Mouse (Mus musculus) forebrain, postnatal 0 days (tissue): ENCODE results near the gene Maml3. TPM values are rescaled to one million over a fixed set of nuclear protein-coding genes. Genes with fewer than 3 reads are reported as not detected.

Experiments used
- ATAC-seq: fragments of 200-750 bp; cut with Nextera tagmentation; 2 replicates; pipeline ENCODE4 v1.8.0; 2017; ENCODE audit warnings: mild to moderate bottlenecking, moderate library complexity
- DNase-seq: peaks from one replicate; pipeline ENCODE4 v3.0.0-alpha.2; 2015
- H3K27ac ChIP-seq: fragments of 300-500 bp; sonication (generic); 2 replicates; pipeline ENCODE4 v1.5.1; 2014; ENCODE audit warnings: low read depth, mild to moderate bottlenecking, antibody characterized with exemption, low read length, moderate library complexity, mixed read lengths
- H3K27me3 ChIP-seq: fragments of 300-500 bp; sonication (generic); 2 replicates; pipeline ENCODE4 v1.6.1; 2014; ENCODE audit warnings: mild to moderate bottlenecking, low read length, mixed read lengths; ENCODE audit not compliant: insufficient read depth
- H3K36me3 ChIP-seq: fragments of 300-500 bp; sonication (generic); 2 replicates; pipeline ENCODE4 v1.6.1; 2014; ENCODE audit warnings: mild to moderate bottlenecking, moderate library complexity; ENCODE audit not compliant: insufficient read depth
- H3K4me1 ChIP-seq: fragments of 300-500 bp; sonication (generic); 2 replicates; pipeline ENCODE4 v1.6.1; 2014; ENCODE audit warnings: antibody characterized with exemption; ENCODE audit not compliant: insufficient read depth
- H3K4me2 ChIP-seq: fragments of 300-500 bp; sonication (generic); 2 replicates; pipeline ENCODE4 v1.6.1; 2014; ENCODE audit warnings: low read depth, mild to moderate bottlenecking, moderate library complexity
- H3K4me3 ChIP-seq: fragments of 300-500 bp; sonication (generic); 2 replicates; pipeline ENCODE4 v1.5.1; 2014; ENCODE audit warnings: low read depth, low read length, mixed read lengths
- H3K9ac ChIP-seq: fragments of 300-500 bp; sonication (generic); 2 replicates; pipeline ENCODE4 v1.6.1; 2014; ENCODE audit warnings: mild to moderate bottlenecking
- H3K9me3 ChIP-seq: fragments of 300-500 bp; sonication (generic); 2 replicates; pipeline ENCODE4 v1.6.1; 2016; ENCODE audit warnings: low read length
- CTCF ChIP-seq: sonication (generic); IDR thresholded peaks from 2 replicates; pipeline ENCODE4 v1.5.1; 2016; ENCODE audit warnings: antibody characterized with exemption, control low read depth, low read depth
- WGBS: fragments of 180-500 bp; shearing (Covaris S2); extraction: QIAGEN DNeasy Blood & Tissue Kit; methylation state at CpG from one replicate; pipeline ENCODE4 v1.1.7; 2014; 5-methylcytosine and 5-hydroxymethylcytosine counted together
- polyA plus RNA-seq: library from polyadenylated mRNA; unstranded; fragments of >200 nt; fragmentation: Nextera tagmentation; extraction: Ambion mirVana; gene quantifications from 2 replicates; pipeline ENCODE4 v1.2.1, GENCODE M21; 2015
- total RNA-seq: library from RNA; depleted of rRNA; stranded (reverse); fragments of >200 nt; gene quantifications from 2 replicates; pipeline ENCODE4 v1.2.3, GENCODE M21; 2014

Maml3 gene
- total and polyA plus RNA-seq, 2 experiments from 2014 or later = 3.1 to 14.9 TPM

DNA sequence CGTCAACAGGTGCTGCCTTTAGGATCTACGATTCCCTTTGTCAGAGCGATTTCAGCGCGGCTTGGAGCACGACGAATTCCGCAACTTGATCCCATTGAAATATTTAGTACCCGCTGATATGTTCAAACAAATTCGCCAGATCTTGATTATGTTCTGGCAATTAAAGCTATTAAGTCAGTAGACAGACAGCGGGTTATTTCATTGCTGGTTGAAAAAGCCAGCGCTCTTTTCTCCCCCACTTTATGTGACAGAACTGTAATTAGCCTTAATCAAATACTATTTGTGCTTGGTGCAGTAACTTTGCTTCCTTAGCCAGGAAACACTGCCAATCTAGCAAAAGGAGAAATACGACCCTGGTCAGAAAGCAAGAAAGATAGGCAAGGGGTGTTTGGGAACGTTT, 176.7 kb downstream of the Maml3 start:
- ATAC-seq = peak; percentile 63; the same call in 1 of the 2 replicates
- Histone ChIP-seq H3K27ac (no peak overlapping the region), H3K27me3 (no peaks in the 10 kb centered on the region), H3K4me3 (no peak overlapping the region), H3K9ac (no peak overlapping the region), H3K9me3 (no peaks in the 10 kb centered on the region), H3K4me2 (peak overlapping the region; percentile 13), H3K36me3 (no peaks in the 10 kb centered on the region), H3K4me1 (no peaks in the 10 kb centered on the region)
- WGBS = 32% methylated on average over 14 of the region's 14 CpGs
- peak; percentile 46 for DNase-seq
- no peak for TF ChIP-seq CTCF

DNA sequence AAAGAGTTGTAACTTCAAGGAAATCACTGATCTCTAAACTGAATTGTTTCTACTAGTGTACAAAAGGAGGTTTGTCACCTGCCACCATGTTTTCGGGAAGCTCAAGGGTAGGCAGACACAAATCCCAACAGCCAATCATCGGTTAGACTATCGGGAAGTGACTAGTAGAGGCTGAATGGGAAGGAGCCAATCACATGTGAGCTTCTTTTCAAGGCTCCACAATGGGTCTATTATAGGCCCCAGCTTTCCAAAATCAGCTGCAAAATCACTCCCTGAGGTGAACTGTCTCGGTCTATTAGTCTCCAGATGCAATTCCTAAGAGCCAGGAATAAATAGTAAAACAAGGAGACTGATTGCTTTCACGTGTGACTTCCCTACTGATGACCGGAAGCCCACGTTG, 177.3 kb downstream of the Maml3 start:
- WGBS = 50% methylated on average over 7 of the region's 7 CpGs
- DNase-seq (no peak), ATAC-seq (peak; percentile 77)

DNA sequence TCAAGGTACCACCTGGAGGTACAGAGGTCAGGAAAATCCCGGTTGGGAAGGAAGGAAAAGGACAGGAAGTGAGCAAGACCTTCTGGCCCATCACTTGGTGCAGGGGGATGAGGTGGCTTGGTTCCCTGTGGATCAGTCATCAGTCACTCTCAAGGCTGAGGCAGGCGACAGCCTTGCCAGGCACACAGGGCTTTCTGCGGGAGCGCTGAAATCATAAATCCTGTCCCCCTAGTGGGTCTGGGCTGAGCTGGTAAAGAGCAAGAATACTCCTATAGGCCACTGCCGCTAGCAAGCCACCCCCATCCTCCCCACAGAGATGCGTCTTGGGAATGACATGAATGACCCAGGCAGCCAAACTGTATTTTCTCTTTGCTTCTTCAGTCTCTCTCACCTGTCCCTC, 177.8 kb downstream of the Maml3 start:
- no peaks in the 10 kb centered on the region for H3K36me3 ChIP-seq
- WGBS = 66% methylated on average over 6 of the region's 6 CpGs
- no peak for TF ChIP-seq CTCF
- no peaks in the 10 kb centered on the region for H3K9me3 ChIP-seq
- no peaks in the 10 kb centered on the region for H3K4me1 ChIP-seq
- no peak overlapping the region for H3K4me3 ChIP-seq
- no peak overlapping the region for H3K4me2 ChIP-seq
- H3K9ac ChIP-seq = no peak overlapping the region
- no peak for ATAC-seq
- DNase-seq = no peak
- no peaks in the 10 kb centered on the region for H3K27me3 ChIP-seq
- H3K27ac ChIP-seq = no peak overlapping the region

More for the DNA sequence above, 177.3 kb downstream of the Maml3 start:
- Histone ChIP-seq H3K4me3 (no peak overlapping the region), H3K36me3 (no peaks in the 10 kb centered on the region), H3K9me3 (no peaks in the 10 kb centered on the region), H3K9ac (no peak overlapping the region), H3K27ac (no peak overlapping the region), H3K27me3 (no peaks in the 10 kb centered on the region), H3K4me1 (no peaks in the 10 kb centered on the region), H3K4me2 (peak overlapping the region; percentile 13)
- TF ChIP-seq CTCF = no peak

DNA sequence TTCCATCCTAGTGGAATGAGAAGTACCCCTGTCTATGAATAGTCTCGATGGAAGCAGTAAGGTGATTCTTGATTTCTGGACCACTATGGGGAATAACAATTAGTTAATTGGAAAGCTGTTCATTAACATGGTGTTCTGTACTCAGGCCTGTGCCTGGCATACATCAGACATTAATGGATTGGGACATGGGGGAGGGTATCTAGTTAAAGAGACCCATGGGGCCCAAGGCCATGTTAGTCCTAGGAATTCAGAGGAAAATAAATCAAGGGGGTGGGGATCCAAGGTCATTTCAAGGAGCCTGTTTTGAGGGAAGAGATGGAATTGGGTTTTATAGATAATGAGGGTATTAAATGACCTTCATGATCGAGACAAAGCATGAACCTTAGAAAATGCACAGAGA, 179.1 kb downstream of the Maml3 start:
- no peaks in the 10 kb centered on the region for H3K9me3 ChIP-seq
- DNase-seq (no peak), ATAC-seq (no peak)
- H3K27me3 ChIP-seq = no peaks in the 10 kb centered on the region
- no peak overlapping the region for H3K9ac ChIP-seq
- no peaks in the 10 kb centered on the region for H3K4me1 ChIP-seq
- no peak overlapping the region for H3K4me3 ChIP-seq
- H3K36me3 ChIP-seq = no peaks in the 10 kb centered on the region
- H3K27ac ChIP-seq = no peak overlapping the region
- no peak for TF ChIP-seq CTCF
- no peak overlapping the region for H3K4me2 ChIP-seq
- WGBS = 56% methylated on average over 2 of the region's 2 CpGs

DNA sequence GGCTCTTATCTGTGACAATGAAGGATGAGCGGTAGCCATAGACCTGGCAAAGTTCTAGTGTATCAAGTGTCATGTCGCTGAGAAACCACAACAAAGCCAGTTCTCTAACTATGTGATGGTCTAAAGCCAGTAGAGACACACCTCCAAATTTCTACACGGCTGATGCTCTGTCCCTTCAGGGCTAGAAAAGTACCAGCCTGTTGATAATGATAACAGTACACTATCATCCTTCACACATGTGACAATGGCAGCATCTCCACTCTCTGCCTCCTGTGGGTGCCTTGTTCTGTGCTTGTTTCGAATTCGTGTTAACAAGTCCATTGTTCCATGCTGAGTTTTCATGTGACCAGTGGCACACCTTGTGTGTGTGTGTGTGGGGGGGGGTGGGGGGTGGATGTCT, 180.2 kb downstream of the Maml3 start:
- no peak overlapping the region for H3K4me2 ChIP-seq
- H3K27ac ChIP-seq = no peak overlapping the region
- TF ChIP-seq CTCF = no peak
- H3K4me1 ChIP-seq = no peaks in the 10 kb centered on the region
- DNase-seq = no peak
- H3K9me3 ChIP-seq = no peaks in the 10 kb centered on the region
- 80% methylated on average over 5 of the region's 5 CpGs for WGBS
- no peaks in the 10 kb centered on the region for H3K36me3 ChIP-seq
- no peak overlapping the region for H3K4me3 ChIP-seq
- H3K9ac ChIP-seq = no peak overlapping the region
- no peaks in the 10 kb centered on the region for H3K27me3 ChIP-seq
- ATAC-seq = no peak

DNA sequence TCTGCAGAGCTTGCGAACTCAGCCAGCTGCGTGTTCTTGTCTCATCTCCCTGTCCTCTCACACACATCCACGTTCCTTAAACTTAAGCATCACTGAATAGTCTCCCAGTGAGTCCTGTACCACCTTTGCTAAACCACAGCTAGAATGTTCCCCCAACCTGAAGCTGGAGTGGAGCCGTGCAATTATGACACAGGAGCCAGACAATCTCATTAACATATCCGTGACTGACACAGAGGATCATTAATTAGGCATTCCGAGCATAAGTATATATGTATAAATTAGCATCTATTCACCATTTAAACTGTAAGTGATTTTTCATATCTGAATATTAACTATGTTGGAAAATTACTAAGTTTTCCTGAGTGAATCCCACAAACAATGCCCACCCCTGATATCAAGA, 181.1 kb downstream of the Maml3 start:
- H3K27me3 ChIP-seq = no peaks in the 10 kb centered on the region
- no peak overlapping the region for H3K4me3 ChIP-seq
- no peaks in the 10 kb centered on the region for H3K9me3 ChIP-seq
- H3K4me2 ChIP-seq = no peak overlapping the region
- no peaks in the 10 kb centered on the region for H3K36me3 ChIP-seq
- TF ChIP-seq CTCF = no peak
- H3K27ac ChIP-seq = no peak overlapping the region
- DNase-seq = no peak
- peak; percentile 32; the same call in 1 of the 2 replicates for ATAC-seq
- H3K4me1 ChIP-seq = no peaks in the 10 kb centered on the region
- WGBS = 35% methylated on average over 6 of the region's 6 CpGs
- no peak overlapping the region for H3K9ac ChIP-seq

DNA sequence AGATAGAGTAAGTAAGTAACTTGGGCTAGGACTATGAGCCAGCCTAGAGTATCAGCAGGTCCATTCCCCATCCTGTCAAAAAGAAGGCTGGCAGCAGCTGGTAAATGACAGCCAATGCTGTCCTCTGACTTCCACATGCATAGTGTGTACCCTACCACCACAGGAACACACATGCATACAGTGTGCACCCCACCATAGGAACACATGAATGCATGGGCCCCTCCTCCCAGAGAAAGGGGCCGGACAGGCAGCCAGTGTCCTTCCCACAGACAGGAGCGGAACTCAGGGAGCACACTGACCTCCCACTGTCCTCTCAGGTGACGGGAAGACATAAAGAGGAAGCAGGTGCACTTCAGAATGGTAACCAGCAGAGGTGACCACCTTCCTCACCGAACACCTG, 188.0 kb downstream of the Maml3 start:
- no peaks in the 10 kb centered on the region for H3K27me3 ChIP-seq
- H3K4me1 ChIP-seq = peaks cover 10% of the 10 kb centered on the region; the same call in 1 of the 2 replicates
- DNase-seq (no peak), ATAC-seq (no peak)
- H3K27ac ChIP-seq = no peak overlapping the region
- no peak overlapping the region for H3K4me3 ChIP-seq
- H3K36me3 ChIP-seq = no peaks in the 10 kb centered on the region
- no peak overlapping the region for H3K4me2 ChIP-seq
- no peaks in the 10 kb centered on the region for H3K9me3 ChIP-seq
- WGBS = 97% methylated on average over 4 of the region's 4 CpGs
- TF ChIP-seq CTCF = no peak
- H3K9ac ChIP-seq = no peak overlapping the region
